ENCODE assay signal across 8 mouse cellular contexts in genomic region chr10:110085156-110085555, GRCm38 (mm10).
A peak's percentile ranks its signal among the peaks of the same experiment; 100 is the strongest.
DNase-seq lines count a peak whose midpoint lies in the region; ATAC-seq and TF ChIP-seq lines count a peak whose summit lies in the region.

No protein-coding gene starts in this region.

- WGBS in heart, postnatal 0 days: 4% methylated on average over 5 of the region's 5 CpGs
- WGBS in heart, embryonic 11.5 days (ENCODE audit: insufficient replicate concordance): 12% methylated on average over 5 of the region's 5 CpGs
- 8% methylated on average over 5 of the region's 5 CpGs for WGBS in kidney, embryonic 15.5 days
- WGBS in lung, postnatal 0 days: 5% methylated on average over 5 of the region's 5 CpGs
- 6% methylated on average over 5 of the region's 5 CpGs for WGBS in stomach, postnatal 0 days

- peak; percentile 80 for TF ChIP-seq CTCF in heart, postnatal 0 days (IDR thresholded peaks at IDR 0.05; ENCODE audit: low read depth)
- TF ChIP-seq CTCF in embryonic fibroblast, embryonic 13.5 days (IDR thresholded peaks at IDR 0.05; ENCODE audit: borderline replicate concordance, insufficient read depth, low read length): peak; percentile 32; the same call in 1 of the 2 replicates
- TF ChIP-seq CTCF in lung, postnatal 0 days (IDR thresholded peaks at IDR 0.05): peak; percentile 82
- peak; percentile 87 for TF ChIP-seq CTCF in stomach, postnatal 0 days (IDR thresholded peaks at IDR 0.05; ENCODE audit: low read depth)

- H3K4me1 ChIP-seq in heart, postnatal 0 days (ENCODE audit: control insufficient read depth, insufficient read depth): no peaks in the 10 kb centered on the region
- H3K4me1 ChIP-seq in heart, embryonic 11.5 days (ENCODE audit: control insufficient read depth, insufficient read depth, low read length): no peaks in the 10 kb centered on the region
- no peaks in the 10 kb centered on the region for H3K4me1 ChIP-seq in embryonic fibroblast, embryonic 13.5 days (ENCODE audit: control insufficient read depth, insufficient read depth, low read length)
- H3K4me1 ChIP-seq in kidney, embryonic 15.5 days: no peaks in the 10 kb centered on the region
- no peaks in the 10 kb centered on the region for H3K4me1 ChIP-seq in lung, postnatal 0 days (ENCODE audit: insufficient read depth, low read depth, low read length)
- no peaks in the 10 kb centered on the region for H3K4me1 ChIP-seq in stomach, postnatal 0 days (replicated peaks; ENCODE audit: control insufficient read depth, insufficient read depth)

- no peak overlapping the region for H3K27ac ChIP-seq in heart, postnatal 0 days (ENCODE audit: low read depth)
- no peak overlapping the region for H3K27ac ChIP-seq in heart, embryonic 11.5 days (ENCODE audit: low read depth, low read length)
- H3K27ac ChIP-seq in embryonic fibroblast, embryonic 13.5 days (ENCODE audit: insufficient read depth, low read length): no peak overlapping the region
- no peak overlapping the region for H3K27ac ChIP-seq in kidney, embryonic 15.5 days
- no peak overlapping the region for H3K27ac ChIP-seq in lung, postnatal 0 days (ENCODE audit: low read length)
- H3K27ac ChIP-seq in stomach, postnatal 0 days (replicated peaks): no peak overlapping the region

- no peak for ATAC-seq in heart, postnatal 0 days (ENCODE audit: insufficient read depth, low read depth)
- no peak for ATAC-seq in heart, embryonic 11.5 days (replicated peaks; ENCODE audit: insufficient number of reproducible peaks, low FRiP score, low TSS enrichment)
- ATAC-seq in kidney, embryonic 15.5 days (replicated peaks; ENCODE audit: low FRiP score): 0 out of 2 replicates have a peak, but pooled peaks have one; percentile 60
- ATAC-seq in lung, postnatal 0 days: no peak
- no peak for ATAC-seq in stomach, postnatal 0 days (ENCODE audit: low FRiP score, low TSS enrichment)

- TF ChIP-seq POLR2A in embryonic fibroblast, embryonic 13.5 days (IDR thresholded peaks at IDR 0.05; ENCODE audit: low read depth, low read length): no peak

- peak; percentile 30 for DNase-seq in heart, postnatal 0 days (ENCODE audit: low spot score)
- DNase-seq in A20 (ENCODE audit: low read depth, low spot score): peak; percentile 36
- DNase-seq in adrenal gland, postnatal 36 days: peak; percentile 58 to 68
- peak; percentile 47 for DNase-seq in lung, postnatal 0 days (ENCODE audit: low spot score)
- DNase-seq in stomach, postnatal 0 days (ENCODE audit: low spot score): peak; percentile 55

- no peaks in the 10 kb centered on the region for H3K27me3 ChIP-seq in heart, postnatal 0 days (ENCODE audit: control insufficient read depth, insufficient read depth, low read length)
- H3K27me3 ChIP-seq in heart, embryonic 11.5 days (ENCODE audit: control insufficient read depth, insufficient read depth, low read length): no peaks in the 10 kb centered on the region
- no peaks in the 10 kb centered on the region for H3K27me3 ChIP-seq in kidney, embryonic 15.5 days
- no peaks in the 10 kb centered on the region for H3K27me3 ChIP-seq in lung, postnatal 0 days (replicated peaks; ENCODE audit: insufficient read depth, low read length)
- H3K27me3 ChIP-seq in stomach, postnatal 0 days (ENCODE audit: control insufficient read depth, insufficient read depth, low read length): no peaks in the 10 kb centered on the region

- no peak for TF ChIP-seq EP300 in heart, postnatal 0 days (IDR thresholded peaks at IDR 0.05; ENCODE audit: low read depth)
- TF ChIP-seq EP300 in lung, postnatal 0 days (IDR thresholded peaks at IDR 0.05): no peak
- no peak for TF ChIP-seq EP300 in stomach, postnatal 0 days (optimal IDR thresholded peaks at IDR 0.05)

- no peaks in the 10 kb centered on the region for H3K9me3 ChIP-seq in heart, postnatal 0 days (replicated peaks; ENCODE audit: control insufficient read depth, low read length)
- H3K9me3 ChIP-seq in heart, embryonic 11.5 days (replicated peaks; ENCODE audit: control insufficient read depth, low read length): no peaks in the 10 kb centered on the region
- H3K9me3 ChIP-seq in kidney, embryonic 15.5 days (replicated peaks): no peaks in the 10 kb centered on the region
- H3K9me3 ChIP-seq in lung, postnatal 0 days (ENCODE audit: low read length): no peaks in the 10 kb centered on the region
- no peaks in the 10 kb centered on the region for H3K9me3 ChIP-seq in stomach, postnatal 0 days (ENCODE audit: control insufficient read depth, low read length)

- no peak overlapping the region for H3K4me3 ChIP-seq in heart, postnatal 0 days (ENCODE audit: low read depth, low read length)
- H3K4me3 ChIP-seq in heart, embryonic 11.5 days (ENCODE audit: low read depth, low read length): no peak overlapping the region
- H3K4me3 ChIP-seq in embryonic fibroblast, embryonic 13.5 days (ENCODE audit: insufficient read depth, low read length): no peak overlapping the region
- H3K4me3 ChIP-seq in kidney, embryonic 15.5 days (replicated peaks): no peak overlapping the region
- no peak overlapping the region for H3K4me3 ChIP-seq in lung, postnatal 0 days (ENCODE audit: low read depth, low read length)
- H3K4me3 ChIP-seq in stomach, postnatal 0 days (ENCODE audit: low read depth, low read length): no peak overlapping the region

- H3K36me3 ChIP-seq in heart, postnatal 0 days (replicated peaks; ENCODE audit: control insufficient read depth, insufficient read depth, low read length): no peaks in the 10 kb centered on the region
- no peaks in the 10 kb centered on the region for H3K36me3 ChIP-seq in heart, embryonic 11.5 days (ENCODE audit: control insufficient read depth, insufficient read depth, low read length)
- H3K36me3 ChIP-seq in kidney, embryonic 15.5 days: no peaks in the 10 kb centered on the region
- no peaks in the 10 kb centered on the region for H3K36me3 ChIP-seq in lung, postnatal 0 days (ENCODE audit: insufficient read depth, low read length)
- H3K36me3 ChIP-seq in stomach, postnatal 0 days (ENCODE audit: control insufficient read depth, insufficient read depth, low read length): no peaks in the 10 kb centered on the region

- no peak overlapping the region for H3K9ac ChIP-seq in heart, postnatal 0 days (replicated peaks; ENCODE audit: low read depth, low read length)
- no peak overlapping the region for H3K9ac ChIP-seq in heart, embryonic 11.5 days (ENCODE audit: low read depth, low read length)
- no peak overlapping the region for H3K9ac ChIP-seq in kidney, embryonic 15.5 days
- no peak overlapping the region for H3K9ac ChIP-seq in lung, postnatal 0 days (replicated peaks; ENCODE audit: low read depth)
- H3K9ac ChIP-seq in stomach, postnatal 0 days (ENCODE audit: low read length): no peak overlapping the region

- no peak overlapping the region for H3K4me2 ChIP-seq in heart, postnatal 0 days (ENCODE audit: low read depth, low read length)
- no peak overlapping the region for H3K4me2 ChIP-seq in heart, embryonic 11.5 days
- H3K4me2 ChIP-seq in kidney, embryonic 15.5 days: no peak overlapping the region
- H3K4me2 ChIP-seq in lung, postnatal 0 days (replicated peaks; ENCODE audit: low read depth, low read length): no peak overlapping the region
- H3K4me2 ChIP-seq in stomach, postnatal 0 days (replicated peaks; ENCODE audit: low read depth): no peak overlapping the region

Comparison
In these comparisons a context has a peak if more than half of its experiments do, and no peak if none do; other contexts are left out.
1. CTCF ChIP-seq: peak in every context shown above with its lines; median percentile 87 in stomach, postnatal 0 days; 82 in lung, postnatal 0 days; 80 in heart, postnatal 0 days; 32 in embryonic fibroblast, embryonic 13.5 days.